Mouse (Mus musculus) megakaryocyte-erythroid progenitor cell, adult 5-6 weeks (primary cell): Measurements from ENCODE around the gene Fam8a1. TPM values are rescaled to one million over a fixed set of nuclear protein-coding genes. Genes with fewer than 3 reads are reported as not detected.

Source experiments
- ATAC-seq: replicated peaks from 2 replicates; pipeline ENCODE4 v1.8.0; 2016; ENCODE audit warnings: mild to moderate bottlenecking, inconsistent platforms; ENCODE audit not compliant: severe bottlenecking, poor library complexity, low FRiP score, low TSS enrichment
- total RNA-seq, 2 experiments: library from RNA; stranded (forward) in 1 of 2; stranded (reverse) in 1 of 2; fragments of 200-1000, 215-1000 nt in 1 of 2; fragments of >200 nt in 1 of 2; fragmentation: Nextera tagmentation in 1 of 2; gene quantifications; 2 replicates each; pipeline ENCODE4 v1.2.3; 2014 to 2017

Gene Fam8a1
- total RNA-seq (2014; fragmentation: Nextera tagmentation) (12.1 and 14.3 TPM in 2 replicates), total RNA-seq (2017) (9.4 and 11.6 TPM in 2 replicates)

- ATAC-seq, result peak; percentile 92
Observed at GRCm38 (mm10) chr13:46669048-46669619, at the start of gene Fam8a1. Fam8a1 (plus strand) TSS chr13:46669522.

- no peak for ATAC-seq
Observed at GRCm38 (mm10) chr13:46619633-46620032, 49.7 kb upstream of the Fam8a1 start.

GRCm38 (mm10) chr13:46620964-46621757, 48.2 kb upstream of the Fam8a1 start:
- ATAC-seq, result no peak

GRCm38 (mm10) chr13:46626608-46627007, 42.7 kb upstream of the Fam8a1 start:
- no peak for ATAC-seq

GRCm38 (mm10) chr13:46627841-46628240, 41.5 kb upstream of the Fam8a1 start:
- no peak for ATAC-seq

GRCm38 (mm10) chr13:46629391-46629790, 39.9 kb upstream of the Fam8a1 start:
- no peak for ATAC-seq

GRCm38 (mm10) chr13:46632796-46633195, 36.5 kb upstream of the Fam8a1 start:
- ATAC-seq, result no peak

- ATAC-seq, result no peak
Observed at GRCm38 (mm10) chr13:46633320-46634132, 35.8 kb upstream of the Fam8a1 start.

GRCm38 (mm10) chr13:46634133-46634488, 35.2 kb upstream of the Fam8a1 start:
- no peak for ATAC-seq

- no peak for ATAC-seq
Observed at GRCm38 (mm10) chr13:46640608-46641468, 28.5 kb upstream of the Fam8a1 start.

GRCm38 (mm10) chr13:46642318-46642717, 27.0 kb upstream of the Fam8a1 start:
- no peak for ATAC-seq

GRCm38 (mm10) chr13:46644175-46644574, 25.1 kb upstream of the Fam8a1 start:
- no peak for ATAC-seq

- ATAC-seq, result no peak
Observed at GRCm38 (mm10) chr13:46645476-46645875, 23.8 kb upstream of the Fam8a1 start.

GRCm38 (mm10) chr13:46651853-46652252, 17.5 kb upstream of the Fam8a1 start:
- no peak for ATAC-seq

- ATAC-seq, result no peak
Observed at GRCm38 (mm10) chr13:46652671-46653070, 16.7 kb upstream of the Fam8a1 start.

GRCm38 (mm10) chr13:46653671-46654070, 15.7 kb upstream of the Fam8a1 start:
- no peak for ATAC-seq

GRCm38 (mm10) chr13:46654566-46654965, 14.8 kb upstream of the Fam8a1 start:
- no peak for ATAC-seq

- ATAC-seq, result no peak
Observed at GRCm38 (mm10) chr13:46659211-46659610, 10.1 kb upstream of the Fam8a1 start.

GRCm38 (mm10) chr13:46663461-46663964, 5.8 kb upstream of the Fam8a1 start:
- no peak for ATAC-seq
